Mouse (Mus musculus): ENCODE measurements at regions not wholly inside any gene's neighbourhood (a gene's known extent, or its start where the extent isn't known, plus 50 kb on each side); places are given as distances from the start of the nearest gene placed in this dataset.

- Histone ChIP-seq H3K27me3 (ENCODE audit: control insufficient read depth, insufficient read depth, low read length) (no peaks in the 10 kb centered on the region), H3K9me3 (ENCODE audit: control insufficient read depth, low read length) (no peaks in the 10 kb centered on the region), H3K36me3 (ENCODE audit: control insufficient read depth, insufficient read depth, low read length) (no peaks in the 10 kb centered on the region), H3K4me1 (ENCODE audit: control insufficient read depth, insufficient read depth, low read length) (no peaks in the 10 kb centered on the region), H3K4me2 (ENCODE audit: low read depth) (no peak overlapping the region), H3K9ac (ENCODE audit: low read length) (no peak overlapping the region), H3K27ac (ENCODE audit: low read depth, low read length) (no peak overlapping the region), H3K4me3 (ENCODE audit: low read depth, low read length) (no peak overlapping the region)
- no peak for ATAC-seq (ENCODE audit: insufficient read depth, low FRiP score, low TSS enrichment)
- no peak for DNase-seq (ENCODE audit: low spot score)
These were observed 505.0 kb upstream of the Fam160b2 start for GRCm38 (mm10) chr14:71104617-71105016.

GRCm38 (mm10) chr14:71103955-71104354 is 504.3 kb upstream of the Fam160b2 start:
- no peaks in the 10 kb centered on the region for H3K36me3 ChIP-seq (ENCODE audit: control insufficient read depth, insufficient read depth, low read length)
- H3K9ac ChIP-seq (ENCODE audit: low read length): no peak overlapping the region
- 82% methylated on average over 5 of the region's 5 CpGs for WGBS
- no peaks in the 10 kb centered on the region for H3K27me3 ChIP-seq (ENCODE audit: control insufficient read depth, insufficient read depth, low read length)
- H3K4me3 ChIP-seq (ENCODE audit: low read depth, low read length): no peak overlapping the region
- ATAC-seq (ENCODE audit: insufficient read depth, low FRiP score, low TSS enrichment) (no peak), DNase-seq (ENCODE audit: low spot score) (no peak)
- no peak overlapping the region for H3K4me2 ChIP-seq (ENCODE audit: low read depth)
- H3K27ac ChIP-seq (ENCODE audit: low read depth, low read length): no peak overlapping the region
- H3K4me1 ChIP-seq (ENCODE audit: control insufficient read depth, insufficient read depth, low read length): no peaks in the 10 kb centered on the region
- no peaks in the 10 kb centered on the region for H3K9me3 ChIP-seq (ENCODE audit: control insufficient read depth, low read length)

- 80% methylated on average over 7 of the region's 7 CpGs for WGBS
- DNase-seq (ENCODE audit: low spot score) (no peak), ATAC-seq (ENCODE audit: insufficient read depth, low FRiP score, low TSS enrichment) (no peak)
- H3K4me3 ChIP-seq (ENCODE audit: low read depth, low read length): no peak overlapping the region
- no peaks in the 10 kb centered on the region for H3K36me3 ChIP-seq (ENCODE audit: control insufficient read depth, insufficient read depth, low read length)
- no peaks in the 10 kb centered on the region for H3K27me3 ChIP-seq (ENCODE audit: control insufficient read depth, insufficient read depth, low read length)
- H3K9ac ChIP-seq (ENCODE audit: low read length): no peak overlapping the region
- no peaks in the 10 kb centered on the region for H3K9me3 ChIP-seq (ENCODE audit: control insufficient read depth, low read length)
- no peak overlapping the region for H3K27ac ChIP-seq (ENCODE audit: low read depth, low read length)
- H3K4me1 ChIP-seq (ENCODE audit: control insufficient read depth, insufficient read depth, low read length): no peaks in the 10 kb centered on the region
- no peak overlapping the region for H3K4me2 ChIP-seq (ENCODE audit: low read depth)
These were observed 496.2 kb upstream of the Fam160b2 start for GRCm38 (mm10) chr14:71095661-71096422.

- no peaks in the 10 kb centered on the region for H3K4me1 ChIP-seq (ENCODE audit: control insufficient read depth, insufficient read depth, low read length)
- H3K4me3 ChIP-seq (ENCODE audit: low read depth, low read length): no peak overlapping the region
- 67% methylated on average over 8 of the region's 8 CpGs for WGBS
- no peak for ATAC-seq (ENCODE audit: insufficient read depth, low FRiP score, low TSS enrichment)
- no peaks in the 10 kb centered on the region for H3K36me3 ChIP-seq (ENCODE audit: control insufficient read depth, insufficient read depth, low read length)
- H3K27ac ChIP-seq (ENCODE audit: low read depth, low read length): no peak overlapping the region
- H3K27me3 ChIP-seq (ENCODE audit: control insufficient read depth, insufficient read depth, low read length): no peaks in the 10 kb centered on the region
- no peaks in the 10 kb centered on the region for H3K9me3 ChIP-seq (ENCODE audit: control insufficient read depth, low read length)
- DNase-seq (ENCODE audit: low spot score): no peak
- H3K9ac ChIP-seq (ENCODE audit: low read length): no peak overlapping the region
- no peak overlapping the region for H3K4me2 ChIP-seq (ENCODE audit: low read depth)
These were observed 493.1 kb upstream of the Fam160b2 start for GRCm38 (mm10) chr14:71092626-71093326.

GRCm38 (mm10) chr14:71085721-71086120 is 486.1 kb upstream of the Fam160b2 start:
- H3K27ac ChIP-seq (ENCODE audit: low read depth, low read length): no peak overlapping the region
- no peak overlapping the region for H3K4me2 ChIP-seq (ENCODE audit: low read depth)
- H3K9me3 ChIP-seq (ENCODE audit: control insufficient read depth, low read length): no peaks in the 10 kb centered on the region
- DNase-seq (ENCODE audit: low spot score) (no peak), ATAC-seq (ENCODE audit: insufficient read depth, low FRiP score, low TSS enrichment) (no peak)
- no peak overlapping the region for H3K4me3 ChIP-seq (ENCODE audit: low read depth, low read length)
- H3K36me3 ChIP-seq (ENCODE audit: control insufficient read depth, insufficient read depth, low read length): no peaks in the 10 kb centered on the region
- 90% methylated on average over 3 of the region's 3 CpGs for WGBS
- H3K4me1 ChIP-seq (ENCODE audit: control insufficient read depth, insufficient read depth, low read length): no peaks in the 10 kb centered on the region
- H3K27me3 ChIP-seq (ENCODE audit: control insufficient read depth, insufficient read depth, low read length): no peaks in the 10 kb centered on the region
- H3K9ac ChIP-seq (ENCODE audit: low read length): no peak overlapping the region

GRCm38 (mm10) chr14:71082327-71082726 is 482.7 kb upstream of the Fam160b2 start:
- H3K9ac ChIP-seq (ENCODE audit: low read length): no peak overlapping the region
- no peak overlapping the region for H3K27ac ChIP-seq (ENCODE audit: low read depth, low read length)
- H3K4me3 ChIP-seq (ENCODE audit: low read depth, low read length): no peak overlapping the region
- H3K4me1 ChIP-seq (ENCODE audit: control insufficient read depth, insufficient read depth, low read length): no peaks in the 10 kb centered on the region
- no peak for DNase-seq (ENCODE audit: low spot score)
- ATAC-seq (ENCODE audit: insufficient read depth, low FRiP score, low TSS enrichment): no peak
- H3K27me3 ChIP-seq (ENCODE audit: control insufficient read depth, insufficient read depth, low read length): no peaks in the 10 kb centered on the region
- H3K4me2 ChIP-seq (ENCODE audit: low read depth): no peak overlapping the region
- H3K9me3 ChIP-seq (ENCODE audit: control insufficient read depth, low read length): no peaks in the 10 kb centered on the region
- H3K36me3 ChIP-seq (ENCODE audit: control insufficient read depth, insufficient read depth, low read length): no peaks in the 10 kb centered on the region

GRCm38 (mm10) chr14:71075671-71076070 is 476.0 kb upstream of the Fam160b2 start:
- Histone ChIP-seq H3K4me2 (ENCODE audit: low read depth) (no peak overlapping the region), H3K27ac (ENCODE audit: low read depth, low read length) (no peak overlapping the region), H3K4me3 (ENCODE audit: low read depth, low read length) (no peak overlapping the region), H3K36me3 (ENCODE audit: control insufficient read depth, insufficient read depth, low read length) (no peaks in the 10 kb centered on the region), H3K9me3 (ENCODE audit: control insufficient read depth, low read length) (no peaks in the 10 kb centered on the region), H3K27me3 (ENCODE audit: control insufficient read depth, insufficient read depth, low read length) (no peaks in the 10 kb centered on the region), H3K4me1 (ENCODE audit: control insufficient read depth, insufficient read depth, low read length) (no peaks in the 10 kb centered on the region), H3K9ac (ENCODE audit: low read length) (no peak overlapping the region)
- DNase-seq (ENCODE audit: low spot score) (no peak), ATAC-seq (ENCODE audit: insufficient read depth, low FRiP score, low TSS enrichment) (no peak)
- 78% methylated on average over 2 of the region's 2 CpGs for WGBS

GRCm38 (mm10) chr14:71074019-71074418 is 474.4 kb upstream of the Fam160b2 start:
- H3K27me3 ChIP-seq (ENCODE audit: control insufficient read depth, insufficient read depth, low read length): no peaks in the 10 kb centered on the region
- H3K9me3 ChIP-seq (ENCODE audit: control insufficient read depth, low read length): no peaks in the 10 kb centered on the region
- H3K4me2 ChIP-seq (ENCODE audit: low read depth): no peak overlapping the region
- no peaks in the 10 kb centered on the region for H3K36me3 ChIP-seq (ENCODE audit: control insufficient read depth, insufficient read depth, low read length)
- H3K4me1 ChIP-seq (ENCODE audit: control insufficient read depth, insufficient read depth, low read length): no peaks in the 10 kb centered on the region
- no peak overlapping the region for H3K4me3 ChIP-seq (ENCODE audit: low read depth, low read length)
- ATAC-seq (ENCODE audit: insufficient read depth, low FRiP score, low TSS enrichment) (no peak), DNase-seq (ENCODE audit: low spot score) (no peak)
- no peak overlapping the region for H3K9ac ChIP-seq (ENCODE audit: low read length)
- H3K27ac ChIP-seq (ENCODE audit: low read depth, low read length): no peak overlapping the region

- DNase-seq (ENCODE audit: low spot score): no peak
- Histone ChIP-seq H3K27ac (ENCODE audit: low read depth, low read length) (no peak overlapping the region), H3K9ac (ENCODE audit: low read length) (no peak overlapping the region), H3K4me2 (ENCODE audit: low read depth) (no peak overlapping the region), H3K36me3 (ENCODE audit: control insufficient read depth, insufficient read depth, low read length) (no peaks in the 10 kb centered on the region), H3K4me1 (ENCODE audit: control insufficient read depth, insufficient read depth, low read length) (no peaks in the 10 kb centered on the region), H3K9me3 (ENCODE audit: control insufficient read depth, low read length) (no peaks in the 10 kb centered on the region), H3K27me3 (ENCODE audit: control insufficient read depth, insufficient read depth, low read length) (no peaks in the 10 kb centered on the region), H3K4me3 (ENCODE audit: low read depth, low read length) (no peak overlapping the region)
- 83% methylated on average over 4 of the region's 4 CpGs for WGBS
- ATAC-seq (ENCODE audit: insufficient read depth, low FRiP score, low TSS enrichment): no peak
These were observed 466.0 kb upstream of the Fam160b2 start for GRCm38 (mm10) chr14:71065669-71066068.
